Mouse (Mus musculus): ENCODE results near the gene Slc25a26.

- TF ChIP-seq CTCF (conservative IDR thresholded peaks at IDR 0.05; ENCODE audit: low read length) = no peak
- TF ChIP-seq POU5F1 (IDR thresholded peaks at IDR 0.05; ENCODE audit: borderline replicate concordance, low read length) = no peak
Observed at GRCm38 (mm10) chr6:94618671-94619070, 118.5 kb downstream of the Slc25a26 start.
